Mouse (Mus musculus): ENCODE results near the gene Cdc42ep4.

The Cdc42ep4 gene

DNA sequence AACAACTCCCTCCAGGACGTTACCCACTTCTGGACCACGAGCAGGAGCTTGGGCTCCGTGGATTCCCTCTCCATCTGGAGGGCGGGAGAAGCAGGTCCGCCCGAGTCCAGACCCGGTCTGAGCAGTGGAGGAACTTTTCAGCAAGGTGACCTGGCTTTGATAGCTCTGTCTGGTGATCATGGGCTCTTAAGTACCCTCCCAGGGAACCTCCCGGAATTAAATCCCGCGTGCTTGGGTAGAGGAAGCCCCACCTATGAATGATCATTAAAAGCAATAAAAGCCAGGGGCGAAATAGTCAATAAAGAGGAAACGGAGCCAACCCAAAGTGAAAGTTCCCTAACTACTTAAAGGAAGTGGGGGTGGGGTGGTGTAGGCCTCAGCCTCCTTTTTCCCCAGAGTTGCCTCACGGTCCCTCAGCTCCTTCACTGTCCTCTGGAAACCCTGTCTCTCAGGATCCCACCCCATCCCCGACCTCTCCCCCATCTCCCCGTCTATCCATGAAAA, 529 bp upstream of the Cdc42ep4 start:
- no peak for ATAC-seq (ENCODE audit: insufficient number of reproducible peaks, low FRiP score, low TSS enrichment)

DNA sequence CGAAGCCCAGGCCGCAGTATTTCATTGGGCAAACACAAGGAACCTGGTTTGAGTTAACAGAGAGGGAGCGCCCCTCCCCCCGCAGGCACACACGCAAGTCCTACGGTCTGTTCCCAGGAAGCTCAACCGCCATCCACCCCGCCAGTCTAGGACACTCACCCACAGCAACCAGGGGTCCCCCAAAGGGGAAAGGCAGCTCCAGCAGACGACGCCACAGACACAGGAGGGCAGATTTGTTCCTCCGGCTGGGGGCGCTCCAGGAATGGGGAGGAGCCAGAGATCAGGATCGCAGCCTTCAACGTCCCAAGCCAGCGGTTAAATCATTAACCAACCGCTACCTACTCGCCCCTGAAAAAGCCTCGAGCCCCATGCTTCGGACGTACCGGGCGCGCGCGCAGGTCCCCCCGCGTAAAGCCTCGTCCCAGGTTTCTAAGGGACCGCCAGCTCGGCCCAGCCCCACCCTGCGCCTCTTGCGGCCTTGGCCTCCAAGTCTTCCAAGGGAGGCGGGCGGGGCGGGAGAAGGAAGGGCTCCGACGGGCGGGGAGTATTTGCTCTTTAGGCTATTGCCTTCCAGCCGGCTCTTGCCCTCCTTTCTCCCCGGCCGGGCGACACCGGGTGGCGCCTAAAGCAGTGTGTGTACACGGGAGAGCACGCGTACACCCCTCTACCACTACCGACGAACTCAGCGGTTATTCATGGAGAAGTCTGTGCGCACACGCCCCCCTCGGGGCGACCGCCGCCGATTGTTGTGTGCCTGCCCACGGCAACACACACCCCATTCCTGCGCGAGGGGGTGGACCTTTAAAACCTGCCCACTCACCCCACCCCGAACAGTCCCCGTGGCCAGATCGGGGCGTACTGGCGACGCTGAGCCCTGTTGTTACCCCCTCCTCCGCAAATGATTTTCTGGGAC, 854 bp downstream of the Cdc42ep4 start:
- ATAC-seq (ENCODE audit: insufficient number of reproducible peaks, low FRiP score, low TSS enrichment) = no peak

DNA sequence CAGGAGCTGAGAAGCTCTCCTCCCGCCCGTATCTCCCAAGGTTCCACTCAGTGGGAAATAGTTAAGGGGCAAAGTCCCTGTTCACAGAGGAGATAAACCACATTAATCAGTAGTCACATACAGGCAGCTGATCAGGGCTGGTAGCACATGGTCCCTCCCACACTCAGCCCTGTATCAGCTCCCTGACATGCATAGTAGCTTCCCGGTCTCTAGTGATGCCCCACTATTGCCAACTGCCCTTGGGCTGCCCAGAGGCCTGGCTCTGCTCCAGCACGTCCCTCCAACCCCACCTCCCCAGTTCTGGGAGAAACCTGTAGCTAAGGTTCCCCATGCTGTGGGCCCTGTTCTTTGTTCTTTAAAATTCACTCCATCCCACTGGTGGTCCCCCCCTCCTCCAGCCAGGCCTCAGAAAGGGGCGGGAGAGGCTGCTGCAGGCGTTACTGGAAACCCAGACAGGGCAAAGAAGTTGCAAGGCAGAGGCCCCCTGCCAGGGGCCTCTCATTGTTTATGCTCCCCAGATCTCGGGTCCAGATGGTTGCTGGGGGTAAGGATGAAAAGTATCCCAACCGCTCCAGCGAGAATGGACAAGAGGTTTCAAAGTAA, 1.8 kb downstream of the Cdc42ep4 start:
- ATAC-seq (ENCODE audit: insufficient number of reproducible peaks, low FRiP score, low TSS enrichment) = no peak

DNA sequence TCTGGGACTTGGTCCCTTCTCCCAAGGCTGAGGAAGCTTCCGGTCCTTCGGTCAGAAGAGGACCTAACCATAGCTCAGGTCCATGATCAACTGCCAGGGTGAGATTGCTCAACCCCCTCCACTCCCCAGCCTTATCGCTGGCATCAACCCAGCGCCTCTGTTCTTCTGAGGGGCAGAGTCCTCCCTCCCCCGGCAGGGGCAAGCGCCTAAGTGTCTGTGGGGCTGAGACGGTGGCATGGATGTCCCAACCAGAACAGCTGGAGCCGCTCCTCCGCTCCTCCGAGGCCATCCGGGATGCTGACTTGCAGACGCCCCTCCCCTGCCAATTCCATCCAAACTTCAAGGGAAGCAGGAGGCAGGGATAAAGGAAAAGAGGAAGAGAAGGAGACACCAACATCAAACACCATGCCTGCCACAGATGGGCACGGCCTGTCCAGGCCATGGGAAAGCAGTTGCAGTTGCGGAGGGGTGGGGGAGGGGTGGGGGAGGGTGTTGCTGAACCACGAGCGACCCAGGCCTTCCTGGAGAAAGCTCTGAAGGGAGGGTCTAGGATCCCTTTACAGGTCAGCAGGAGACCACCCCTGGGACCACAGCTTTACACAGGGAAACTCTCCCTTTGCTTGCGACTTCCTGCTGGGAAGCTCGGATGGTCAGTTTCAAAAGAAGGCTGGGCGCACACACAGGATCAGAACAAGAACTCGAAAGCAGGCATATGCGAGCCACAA, 2.7 kb downstream of the Cdc42ep4 start:
- no peak for ATAC-seq (ENCODE audit: insufficient number of reproducible peaks, low FRiP score, low TSS enrichment)

DNA sequence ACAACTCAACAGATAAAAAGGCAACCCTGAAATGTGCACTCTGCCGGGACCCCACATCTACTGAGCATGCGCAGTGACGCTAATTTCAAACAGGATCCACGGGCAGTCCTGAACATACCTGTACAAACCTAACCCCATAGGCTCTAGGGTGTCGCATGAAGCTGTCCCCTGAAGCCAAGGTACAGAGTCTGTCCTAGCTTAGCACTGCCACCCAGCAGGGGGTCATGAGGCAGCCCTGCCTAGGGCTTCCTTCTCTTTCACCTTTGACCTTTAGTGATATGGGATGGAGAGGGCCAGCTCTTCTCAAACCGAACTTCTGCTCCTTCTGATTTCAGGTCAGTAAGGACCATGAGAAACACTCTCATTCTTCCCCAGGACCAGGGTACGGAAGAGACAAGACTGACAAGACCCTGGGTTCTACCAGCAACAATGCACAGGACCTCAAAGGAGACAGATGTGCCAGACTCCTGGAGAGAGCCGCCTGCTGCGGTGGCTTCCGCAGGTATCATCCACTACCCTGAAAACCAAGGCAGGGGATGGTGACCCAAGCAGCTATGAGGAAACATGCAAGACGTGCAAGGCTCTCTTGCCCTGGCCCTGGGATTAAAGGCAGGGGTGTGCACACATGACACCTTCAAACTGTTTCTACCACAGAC, 3.8 kb downstream of the Cdc42ep4 start:
- ATAC-seq (ENCODE audit: insufficient number of reproducible peaks, low FRiP score, low TSS enrichment) = no peak

DNA sequence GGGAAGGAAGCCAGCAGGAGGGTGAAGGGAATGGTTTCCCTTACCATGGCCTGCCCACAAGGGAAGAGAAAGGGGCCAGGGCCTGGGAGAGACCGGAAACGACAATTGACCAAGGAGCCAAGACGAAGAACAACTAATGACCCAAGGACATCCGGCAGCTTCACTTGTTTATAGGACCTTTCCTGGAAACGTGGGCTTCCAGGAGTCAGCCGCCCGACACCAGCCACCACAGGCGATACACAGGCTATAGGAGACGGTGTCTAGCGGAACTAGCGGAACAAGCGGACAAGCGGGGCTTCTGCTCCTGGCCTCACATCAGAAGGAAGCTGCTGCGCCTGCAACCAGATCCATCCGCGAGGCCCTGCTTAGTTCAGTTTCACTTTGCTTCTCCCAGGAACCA, 4.6 kb downstream of the Cdc42ep4 start:
- no peak for ATAC-seq (ENCODE audit: insufficient number of reproducible peaks, low FRiP score, low TSS enrichment)

DNA sequence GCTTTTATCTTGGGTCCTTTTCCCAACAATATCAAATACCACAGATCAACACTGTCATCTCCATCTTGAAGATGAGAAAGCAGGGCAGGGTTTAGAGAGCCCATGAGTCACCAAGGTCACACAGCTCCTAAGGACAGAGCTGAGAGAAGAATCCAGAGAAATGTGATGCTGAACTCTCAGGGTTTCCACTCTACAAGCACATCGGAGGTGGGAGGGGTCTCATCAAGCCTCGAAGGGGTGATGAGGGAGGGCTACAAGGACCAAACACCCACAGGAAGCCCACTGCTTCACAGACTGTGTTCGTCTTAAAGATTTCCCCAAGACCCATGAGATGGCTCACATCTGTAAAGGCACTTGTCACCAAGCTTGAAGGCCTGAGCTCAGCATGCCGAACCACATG, 5.7 kb downstream of the Cdc42ep4 start:
- no peak for ATAC-seq (ENCODE audit: insufficient number of reproducible peaks, low FRiP score, low TSS enrichment)

DNA sequence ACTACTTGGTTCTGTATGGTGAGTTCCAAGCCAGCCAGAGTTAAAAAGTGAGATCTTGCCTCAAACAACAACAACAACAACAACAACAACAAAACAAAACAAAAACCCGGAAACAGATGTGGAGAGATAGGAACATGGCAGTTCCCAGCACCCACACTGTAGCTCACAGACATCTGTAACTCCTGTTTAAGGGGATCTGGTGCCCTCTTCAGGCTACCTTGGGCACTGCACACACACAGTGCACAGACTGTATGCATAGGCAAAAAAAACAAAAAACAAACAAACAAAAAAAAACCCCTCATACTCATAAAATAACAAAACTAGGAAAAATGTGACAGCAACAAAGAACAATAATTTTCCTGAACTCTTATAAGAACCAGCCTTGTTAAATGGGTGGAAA, 8.7 kb downstream of the Cdc42ep4 start:
- ATAC-seq (ENCODE audit: insufficient number of reproducible peaks, low FRiP score, low TSS enrichment) = no peak

DNA sequence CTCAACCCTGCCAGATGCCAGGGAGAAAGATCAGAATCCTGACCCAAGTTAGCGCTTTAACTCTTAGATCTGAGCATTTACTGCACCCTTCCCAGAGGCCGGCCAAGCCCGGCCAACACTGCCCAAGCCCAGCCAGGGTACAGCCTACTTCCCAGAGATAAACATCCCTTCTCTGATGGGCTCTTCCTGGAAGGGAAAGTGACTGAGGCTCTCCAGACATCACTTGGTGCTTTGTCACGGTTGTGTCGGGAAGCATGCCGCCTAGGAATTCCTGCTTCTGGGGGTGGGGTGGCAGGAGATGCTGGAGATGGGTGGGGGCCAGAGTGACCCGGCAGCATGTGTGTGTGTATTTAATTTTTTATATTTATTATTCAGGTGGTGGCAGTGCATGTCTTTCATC, 11.6 kb downstream of the Cdc42ep4 start:
- ATAC-seq (ENCODE audit: insufficient number of reproducible peaks, low FRiP score, low TSS enrichment) = no peak

DNA sequence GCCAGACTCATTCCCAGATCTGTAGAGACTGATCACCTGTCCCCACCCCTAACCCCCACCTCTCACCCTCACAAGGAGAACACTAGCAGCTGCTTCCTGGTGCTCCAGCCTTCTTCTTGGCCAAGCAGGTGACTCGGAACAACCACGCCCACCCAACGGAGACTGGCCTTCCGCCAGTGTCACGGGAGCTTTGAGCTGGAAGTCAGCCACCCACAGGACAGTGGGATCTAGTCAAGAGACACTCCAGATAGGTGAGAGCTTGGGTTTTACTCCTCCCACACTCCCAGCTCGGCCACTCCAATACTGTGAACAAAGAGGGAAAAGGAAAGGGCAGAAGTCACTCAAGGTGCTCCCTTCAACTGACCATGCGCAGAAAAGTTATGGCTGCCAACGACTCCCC, 12.5 kb downstream of the Cdc42ep4 start:
- no peak for ATAC-seq (ENCODE audit: insufficient number of reproducible peaks, low FRiP score, low TSS enrichment)

DNA sequence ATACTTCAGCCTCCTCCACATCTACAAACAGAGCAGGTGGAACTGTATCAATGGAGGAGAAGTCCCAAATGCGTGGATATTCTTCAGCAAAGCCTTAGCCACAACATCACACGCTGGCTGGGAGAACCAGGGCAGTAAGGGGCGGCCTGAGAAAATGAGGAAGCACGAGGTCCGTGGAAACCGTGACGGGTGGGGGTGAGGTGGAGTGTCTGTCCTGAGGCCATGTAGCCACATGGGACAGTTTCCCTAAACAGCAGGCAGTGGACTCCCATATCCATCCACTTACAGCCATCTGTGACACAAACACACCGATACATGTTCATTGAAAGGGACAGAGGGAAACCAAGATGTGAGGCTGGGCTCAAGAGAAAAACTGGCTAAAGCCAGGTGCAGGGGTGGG, 13.8 kb downstream of the Cdc42ep4 start:
- ATAC-seq (ENCODE audit: insufficient number of reproducible peaks, low FRiP score, low TSS enrichment) = no peak

DNA sequence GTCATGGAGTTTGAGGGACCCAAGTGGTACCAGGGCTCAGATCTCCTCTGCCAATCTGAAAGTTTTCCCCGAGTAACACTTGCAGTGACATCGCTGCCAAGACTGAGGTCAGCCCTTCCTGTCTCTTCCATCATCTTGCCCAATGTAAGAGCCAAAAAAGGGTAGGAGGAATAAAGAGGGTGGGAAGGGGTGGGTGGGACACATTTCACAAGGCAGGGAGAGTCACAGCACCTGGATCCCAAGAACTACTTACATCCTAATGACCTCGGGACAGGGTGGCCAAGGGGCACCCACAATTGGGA, 14.2 kb downstream of the Cdc42ep4 start:
- ATAC-seq (ENCODE audit: insufficient number of reproducible peaks, low FRiP score, low TSS enrichment) = no peak

DNA sequence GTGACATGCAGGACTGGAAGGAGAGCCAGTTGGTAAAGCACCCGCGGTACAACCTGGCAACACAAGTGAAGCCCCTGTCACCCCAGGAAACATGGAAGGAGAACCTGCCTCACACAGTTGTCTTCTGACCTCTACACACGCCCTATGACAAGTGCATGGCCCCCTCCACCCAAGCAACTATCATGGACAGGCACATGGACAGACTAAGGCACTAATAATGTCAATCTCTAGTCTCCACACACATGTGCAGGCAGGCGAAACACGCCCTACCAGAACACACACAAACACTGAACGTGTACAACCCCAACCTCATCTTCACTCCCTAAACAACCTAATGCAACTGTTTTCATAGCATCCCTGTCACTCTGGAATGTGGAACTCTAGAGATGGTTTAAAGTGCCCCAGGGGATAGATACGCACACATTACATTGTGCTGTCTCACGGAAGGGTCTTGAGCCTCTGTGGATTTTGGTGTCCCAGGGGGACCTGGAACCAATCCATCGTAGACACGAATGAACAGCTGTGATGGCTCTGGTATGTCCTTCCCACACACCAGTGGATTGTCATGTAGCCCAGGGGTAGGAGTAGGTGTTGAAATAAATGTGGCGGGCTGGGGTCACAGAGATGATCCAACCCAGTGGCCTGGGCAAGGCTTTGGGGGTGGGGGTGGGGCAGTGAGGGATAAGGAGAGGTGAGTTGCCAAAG, 14.7 kb downstream of the Cdc42ep4 start:
- ATAC-seq (ENCODE audit: insufficient number of reproducible peaks, low FRiP score, low TSS enrichment) = no peak

DNA sequence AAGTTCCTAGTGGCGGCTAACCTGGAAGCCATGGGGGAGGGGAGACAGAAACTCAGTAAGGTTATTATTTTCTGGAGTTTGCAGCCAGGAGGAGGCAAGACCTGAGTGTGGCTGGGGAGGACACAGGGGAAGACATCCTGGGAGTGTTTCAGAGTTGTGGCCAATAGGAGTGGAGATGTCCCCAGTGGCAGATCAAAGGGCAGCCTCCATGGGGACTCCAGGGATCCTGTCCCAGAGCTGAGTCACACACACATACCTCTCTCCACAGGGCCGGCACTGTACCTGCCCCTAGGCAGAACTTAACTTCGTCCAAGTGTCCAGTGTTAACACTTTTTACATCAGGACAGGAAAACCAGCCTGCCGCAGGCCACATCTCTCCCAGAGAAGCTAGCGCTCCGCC, 16.5 kb downstream of the Cdc42ep4 start:
- ATAC-seq (ENCODE audit: insufficient number of reproducible peaks, low FRiP score, low TSS enrichment) = no peak

DNA sequence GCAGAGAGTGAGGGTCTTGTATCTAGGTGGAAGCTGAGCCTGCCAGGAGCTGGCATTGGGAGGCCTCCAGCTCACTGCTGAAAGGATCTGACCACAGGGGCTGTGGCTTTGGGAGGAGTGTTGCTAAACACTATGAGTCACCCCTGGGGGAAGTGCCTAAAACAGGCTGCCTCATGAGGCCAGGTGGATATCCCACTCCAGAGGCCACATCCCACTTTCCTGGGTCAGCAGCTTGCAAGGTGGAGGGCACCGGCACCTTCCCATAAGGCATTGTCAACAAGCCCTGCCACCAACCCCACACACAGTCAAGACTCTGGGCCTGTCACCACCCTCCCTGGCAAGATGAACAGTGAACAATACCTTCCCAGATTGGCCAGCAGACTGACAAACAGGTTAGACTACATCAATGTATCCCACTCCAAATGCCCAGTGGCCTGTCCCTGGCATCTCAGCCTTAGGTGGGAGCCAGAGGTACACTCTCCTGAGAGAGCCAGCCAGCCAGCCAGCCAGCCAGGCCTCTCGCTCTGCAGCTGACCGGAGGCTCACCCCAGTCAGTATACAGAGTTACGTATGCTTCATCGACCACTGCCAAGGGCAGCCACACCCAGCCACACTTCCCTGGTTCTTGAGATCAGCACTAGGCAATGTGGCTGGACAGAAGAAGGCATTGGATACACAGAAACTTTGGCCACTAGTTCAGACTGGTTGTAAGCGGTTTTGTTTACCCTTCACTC, 17.9 kb downstream of the Cdc42ep4 start:
- no peak for ATAC-seq (ENCODE audit: insufficient number of reproducible peaks, low FRiP score, low TSS enrichment)

DNA sequence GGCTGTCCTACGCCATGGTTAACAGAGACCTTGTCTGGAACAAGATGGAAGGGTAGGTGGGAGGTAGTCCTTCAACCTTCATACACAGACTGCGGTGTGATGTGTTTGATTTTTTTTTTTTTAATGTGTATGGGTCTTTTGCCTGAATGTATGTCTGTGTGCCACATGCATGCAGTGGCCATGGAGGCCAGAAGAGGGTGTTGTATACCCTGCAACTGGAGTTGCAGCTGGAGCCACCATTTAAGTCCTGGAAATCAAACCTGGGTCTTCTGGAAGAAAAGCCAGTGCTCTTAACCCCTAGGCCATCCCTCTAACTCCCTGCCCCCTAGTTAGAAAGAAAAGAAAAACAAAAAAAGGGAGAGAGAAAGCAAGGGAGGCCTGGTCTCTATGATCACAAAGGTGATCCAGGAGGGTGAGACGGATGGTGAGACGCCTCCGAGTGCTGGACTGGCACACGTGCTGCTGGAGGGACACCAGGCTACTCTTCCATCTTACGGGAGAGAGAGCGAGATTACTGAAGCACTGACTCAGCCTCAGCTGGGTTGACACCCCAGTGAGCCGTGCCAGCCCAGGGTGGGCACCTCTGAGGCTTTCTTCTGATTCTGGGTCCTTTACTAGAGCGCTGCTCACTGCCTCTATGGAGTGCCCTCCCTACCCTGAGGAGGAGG, 19.6 kb downstream of the Cdc42ep4 start:
- ATAC-seq (ENCODE audit: insufficient number of reproducible peaks, low FRiP score, low TSS enrichment) = no peak

DNA sequence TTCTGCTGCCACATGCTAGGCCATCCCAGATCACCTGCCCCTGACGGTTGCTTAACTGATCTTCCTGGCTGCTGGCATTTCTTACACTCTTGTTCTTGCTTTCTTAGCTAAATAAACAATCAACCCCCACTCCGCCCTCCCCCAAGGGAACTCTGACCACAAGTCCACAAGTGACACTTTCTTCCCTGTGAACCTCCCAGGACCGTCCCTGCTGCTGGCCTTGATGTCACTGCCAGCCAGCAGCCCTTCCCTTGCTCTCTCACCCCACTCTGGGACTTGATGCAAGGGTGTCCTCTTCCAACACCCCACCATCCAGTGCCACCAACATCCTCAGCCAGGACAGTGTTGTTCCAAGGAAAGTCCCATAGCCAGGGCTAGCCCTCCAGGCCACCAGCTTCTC, 20.8 kb downstream of the Cdc42ep4 start:
- no peak for ATAC-seq (ENCODE audit: insufficient number of reproducible peaks, low FRiP score, low TSS enrichment)

DNA sequence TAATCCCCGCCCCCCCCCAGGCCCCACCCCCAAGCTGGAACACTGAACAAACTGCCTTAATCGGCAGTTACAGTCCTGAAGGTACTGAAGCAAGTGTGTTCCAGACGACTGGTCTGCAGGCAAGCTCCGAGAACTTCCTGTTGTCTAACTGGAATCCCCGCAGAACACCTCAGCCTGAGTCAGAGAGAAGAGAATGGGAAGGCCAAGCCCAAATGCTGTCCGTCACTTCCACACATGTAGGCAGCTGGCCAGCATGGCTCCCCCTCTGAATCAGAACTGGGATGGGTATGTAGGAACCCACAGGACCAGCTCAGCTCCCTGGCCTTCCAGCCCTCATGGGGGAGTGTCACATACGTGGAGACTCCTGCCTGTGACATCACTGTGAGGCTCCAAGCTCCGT, 21.8 kb downstream of the Cdc42ep4 start:
- no peak for ATAC-seq (ENCODE audit: insufficient number of reproducible peaks, low FRiP score, low TSS enrichment)

DNA sequence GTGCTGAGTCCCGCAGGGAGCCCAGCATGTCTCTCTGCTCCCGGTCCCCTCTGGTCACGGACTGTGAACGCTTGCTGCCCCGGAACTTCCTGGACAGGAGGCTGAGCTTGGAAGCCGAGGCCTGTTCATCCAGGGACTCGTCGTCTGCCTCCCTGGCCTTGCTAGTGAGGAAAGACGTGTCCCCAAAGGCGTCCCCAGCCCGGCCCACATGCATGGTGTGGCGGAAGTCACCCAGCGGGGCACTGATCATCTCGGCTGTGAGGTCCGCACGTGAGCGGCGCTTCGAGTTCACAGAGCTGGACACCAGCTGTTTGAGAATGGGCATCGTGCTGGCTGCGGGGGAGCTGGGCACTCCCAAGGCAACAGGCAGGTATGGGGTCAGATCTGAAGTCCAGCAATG, 22.4 kb downstream of the Cdc42ep4 start:
- ATAC-seq (ENCODE audit: insufficient number of reproducible peaks, low FRiP score, low TSS enrichment) = no peak

All from cerebellum, adult (tissue).